Mouse (Mus musculus) brain, embryonic 14.5 days (tissue): Measurements from ENCODE around the gene Zfp760.

Experiments used
- CTCF ChIP-seq: fragments of 200-500 bp; IDR thresholded peaks from 2 replicates; pipeline ENCODE4 v1.5.1; 2012; ENCODE audit warnings: inconsistent platforms, mild to moderate bottlenecking, moderate library complexity, borderline replicate concordance; ENCODE audit not compliant: insufficient read depth, insufficient read length; ENCODE audit errors: extremely low read depth
- POLR2A ChIP-seq: fragments of 200-500 bp; IDR thresholded peaks from 2 replicates; pipeline ENCODE4 v1.6.1; 2012; ENCODE audit warnings: mild to moderate bottlenecking, inconsistent platforms, borderline replicate concordance; ENCODE audit not compliant: poor library complexity, insufficient read depth, insufficient read length, severe bottlenecking; ENCODE audit errors: extremely low read depth

DNA sequence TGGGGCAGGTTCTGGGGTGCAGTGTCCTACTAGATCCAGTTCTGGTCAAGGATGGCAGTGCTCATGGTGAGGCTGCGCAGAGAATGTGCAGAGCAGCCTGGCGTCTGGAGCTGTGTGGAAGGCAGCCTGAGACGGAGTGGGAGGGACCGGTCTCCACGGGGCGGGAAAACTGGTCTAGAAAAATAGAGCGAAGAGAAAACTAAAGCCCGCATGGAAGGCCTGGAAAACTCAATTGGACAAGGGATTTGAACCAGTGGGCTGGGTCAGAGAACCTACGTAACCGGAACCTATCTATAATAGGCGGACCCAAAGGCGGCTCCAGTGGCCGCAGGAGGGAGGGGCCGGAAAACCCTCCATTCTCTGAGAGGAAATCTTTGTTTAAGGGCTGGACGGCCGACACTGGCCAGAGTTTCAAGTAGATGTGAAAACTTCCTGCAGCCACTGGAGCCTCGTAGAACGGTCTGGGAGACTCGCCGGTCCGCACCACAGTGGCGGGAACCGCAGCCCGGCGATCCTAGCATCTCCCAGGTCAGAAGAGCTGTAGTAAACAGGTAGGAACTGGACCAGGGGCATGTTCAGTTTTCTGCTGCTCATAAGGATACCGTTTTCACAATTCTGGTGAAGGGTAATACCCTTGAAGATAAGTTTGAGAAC lies at the start of gene Zfp760:
- TF ChIP-seq CTCF = no peak
- TF ChIP-seq POLR2A = no peak; the same call in 1 of the 2 replicates
